In the genomic region with DNA sequence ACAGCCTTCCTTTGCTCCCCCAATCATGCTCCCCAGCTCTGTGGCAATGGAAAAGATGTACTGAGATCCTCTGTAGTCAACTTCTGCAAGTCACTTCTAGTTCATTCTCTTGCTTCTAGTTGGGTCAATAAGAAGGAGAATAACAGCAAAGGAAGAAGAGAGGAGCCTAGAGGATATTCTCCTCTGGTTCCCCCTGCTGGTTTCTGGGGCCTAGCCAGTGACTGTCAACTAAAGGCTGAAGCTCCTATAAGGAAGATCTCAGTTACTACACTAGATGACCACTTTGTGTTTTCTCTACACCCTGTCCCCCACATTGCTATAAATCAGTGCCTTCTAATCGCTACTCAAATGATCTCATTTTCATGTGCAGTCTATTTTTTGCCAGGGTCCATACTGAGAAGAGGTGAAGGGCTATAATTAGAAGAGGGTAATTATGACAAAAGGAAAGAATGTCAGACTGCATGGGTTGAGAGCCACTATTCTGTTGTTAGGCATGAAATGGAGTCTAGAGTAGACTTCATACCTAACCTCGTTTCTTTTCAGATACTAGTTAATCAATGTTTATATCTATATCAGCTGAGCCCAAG, we compare ENCODE assay signal across 15 mouse cellular contexts.
DNase-seq lines count a peak whose midpoint lies in the region; ATAC-seq and TF ChIP-seq lines count a peak whose summit lies in the region.
"Had no signal": no experiment of that assay in that cellular context is flagged by ENCODE, and none has a peak within 500 bp of the region (broad histone marks: within the 10 kb centered on the region; RNA-seq: fewer than 3 reads in every experiment).

No protein-coding gene starts in this region.

- no peak for ATAC-seq in kidney, postnatal 0 days (replicated peaks; ENCODE audit: low FRiP score, low read depth)
- no peak for ATAC-seq in erythroid progenitor cell, adult 5-6 weeks (replicated peaks; ENCODE audit: low FRiP score, poor library complexity, severe bottlenecking)
- ATAC-seq: forebrain, embryonic 13.5 days had no signal

- H3K9ac ChIP-seq in kidney, postnatal 0 days (ENCODE audit: low read depth, low read length), result no peak overlapping the region
- H3K9ac ChIP-seq: forebrain, embryonic 13.5 days; limb, embryonic 13.5 days; liver, embryonic 15.5 days; neural tube, embryonic 13.5 days had no signal

- no peaks in the 10 kb centered on the region for H3K27me3 ChIP-seq in kidney, postnatal 0 days (ENCODE audit: insufficient read depth, low read length)
- no peaks in the 10 kb centered on the region for H3K27me3 ChIP-seq in cerebellum, adult 2 months (ENCODE audit: control insufficient read depth, insufficient read depth, low read length)
- H3K27me3 ChIP-seq: forebrain, embryonic 13.5 days; limb, embryonic 13.5 days; liver, embryonic 15.5 days; megakaryocyte, embryonic 14.5 days; neural tube, embryonic 13.5 days had no signal

- 58% methylated on average over 2 of the region's 2 CpGs for WGBS in kidney, postnatal 0 days
- 67% methylated on average over 2 of the region's 2 CpGs for WGBS in cerebellum, adult 2 months

- no peak overlapping the region for H3K27ac ChIP-seq in kidney, postnatal 0 days
- H3K27ac ChIP-seq in cerebellum, adult 2 months (ENCODE audit: insufficient read depth, low read length), result no peak overlapping the region
- H3K27ac ChIP-seq: forebrain, embryonic 13.5 days; limb, embryonic 13.5 days; liver, embryonic 15.5 days; neural tube, embryonic 13.5 days had no signal

- no peak overlapping the region for H3K4me3 ChIP-seq in kidney, postnatal 0 days (replicated peaks; ENCODE audit: low read depth, low read length)
- no peak overlapping the region for H3K4me3 ChIP-seq in cerebellum, adult 2 months (replicated peaks; ENCODE audit: insufficient read depth, low read depth, low read length)
- H3K4me3 ChIP-seq: forebrain, embryonic 13.5 days; limb, embryonic 13.5 days; liver, embryonic 15.5 days; megakaryocyte, embryonic 14.5 days; neural tube, embryonic 13.5 days had no signal

- H3K4me1 ChIP-seq in kidney, postnatal 0 days (replicated peaks; ENCODE audit: insufficient read depth, low read length), result no peaks in the 10 kb centered on the region
- no peaks in the 10 kb centered on the region for H3K4me1 ChIP-seq in cerebellum, adult 2 months (ENCODE audit: control insufficient read depth, insufficient read depth, low read length)
- H3K4me1 ChIP-seq: forebrain, embryonic 13.5 days; limb, embryonic 13.5 days; liver, embryonic 15.5 days; megakaryocyte, embryonic 14.5 days; neural tube, embryonic 13.5 days had no signal

- no peak overlapping the region for H3K4me2 ChIP-seq in kidney, postnatal 0 days (ENCODE audit: low read length)
- H3K4me2 ChIP-seq: forebrain, embryonic 13.5 days; limb, embryonic 13.5 days; liver, embryonic 15.5 days; neural tube, embryonic 13.5 days had no signal

- no peaks in the 10 kb centered on the region for H3K9me3 ChIP-seq in kidney, postnatal 0 days (replicated peaks; ENCODE audit: low read length)
- H3K9me3 ChIP-seq: forebrain, embryonic 13.5 days; limb, embryonic 13.5 days; liver, embryonic 15.5 days; megakaryocyte, embryonic 14.5 days; neural tube, embryonic 13.5 days had no signal

- no peaks in the 10 kb centered on the region for H3K36me3 ChIP-seq in kidney, postnatal 0 days (ENCODE audit: insufficient read depth, low read length)
- H3K36me3 ChIP-seq: limb, embryonic 13.5 days; liver, embryonic 15.5 days; neural tube, embryonic 13.5 days had no signal

- peak; percentile 2 for DNase-seq in adrenal gland, postnatal 10 days
- DNase-seq in adrenal gland, postnatal 25 days, result no peak
- peak; percentile 2 for DNase-seq in kidney, postnatal 0 days (ENCODE audit: low spot score)
- no peak for DNase-seq in kidney, postnatal 36 days
- peak; percentile 7 for DNase-seq in retina, embryonic 14.5 days (ENCODE audit: low spot score)
- no peak for DNase-seq in retina, postnatal 1 day
- DNase-seq in cerebellum, adult 2 months, result no peak
- DNase-seq: cerebellum, adult 8-10 months; kidney, adult 8-10 months had no signal

- no peak for TF ChIP-seq CTCF in kidney, postnatal 0 days (IDR thresholded peaks at IDR 0.05; ENCODE audit: low read depth)
- no peak for TF ChIP-seq CTCF in cerebellum, adult 2 months (IDR thresholded peaks at IDR 0.05; ENCODE audit: borderline replicate concordance, insufficient read depth, low read depth, low read length)

- no peak for TF ChIP-seq POLR2A in cerebellum, adult 2 months (IDR thresholded peaks at IDR 0.05; ENCODE audit: borderline replicate concordance, insufficient read depth, low read length)

Comparison
In these comparisons a context has a peak if more than half of its experiments do, and no peak if none do; other contexts are left out.
1. DNase-seq: peak in adrenal gland, postnatal 10 days (single experiment), kidney, postnatal 0 days (single experiment) and retina, embryonic 14.5 days (single experiment); none in adrenal gland, postnatal 25 days (single experiment), kidney, postnatal 36 days (0 of 2), retina, postnatal 1 day (single experiment) and cerebellum, adult 2 months (0 of 2).